Comparison of ENCODE assay signal across 8 mouse cellular contexts in genomic region chr7:4684632-4685417, GRCm38 (mm10). TPM values are rescaled to one million over a fixed set of nuclear protein-coding genes. Genes with fewer than 3 reads are reported as not detected.
DNase-seq lines count a peak whose midpoint lies in the region; ATAC-seq lines count a peak whose summit lies in the region.

Gene Hspbp1, minus strand, starts transcription at chr7:4685068.

- peak within 1 kb of the TSS; percentile 66 for H3K4me3 ChIP-seq in hindbrain, embryonic 12.5 days

- peak; percentile 98 for ATAC-seq in hindbrain, embryonic 12.5 days (ENCODE audit: low FRiP score)

- H3K27ac ChIP-seq in hindbrain, embryonic 12.5 days = peak within 1 kb of the TSS; percentile 75

- no peaks in the 10 kb centered on the region for H3K9me3 ChIP-seq in hindbrain, embryonic 12.5 days (replicated peaks)

- H3K36me3 ChIP-seq in hindbrain, embryonic 12.5 days = peaks cover 21% of the 10 kb centered on the region

- peak; percentile 99 for DNase-seq in NIH3T3 (ENCODE audit: low read depth)
- DNase-seq in cerebellum, postnatal 10 days = peak; percentile 89 to 92
- peak; percentile 88 to 90 for DNase-seq in frontal cortex, postnatal 10 days (ENCODE audit: low spot score in 2 of 2)
- peak; percentile 91 for DNase-seq in layer of hippocampus, postnatal 14 days (ENCODE audit: low spot score in 2 of 2)
- DNase-seq in lung, postnatal 14 days = peak; percentile 93
- DNase-seq in retina, adult 2 months (ENCODE audit: low read depth, low spot score) = peak; percentile 97
- DNase-seq in thymus, postnatal 36 days = peak; percentile 94 to 96

- H3K27me3 ChIP-seq in hindbrain, embryonic 12.5 days = no peaks in the 10 kb centered on the region

- peak within 1 kb of the TSS; percentile 57 for H3K9ac ChIP-seq in hindbrain, embryonic 12.5 days

- H3K4me2 ChIP-seq in hindbrain, embryonic 12.5 days (replicated peaks) = peak within 1 kb of the TSS; percentile 87

- WGBS in hindbrain, embryonic 12.5 days = under 1% methylated on average over 32 of the region's 32 CpGs

- peaks cover 7% of the 10 kb centered on the region for H3K4me1 ChIP-seq in hindbrain, embryonic 12.5 days

RNA-seq across cellular contexts. Expression of gene Hspbp1, which starts in this region (rescaled TPM):
- polyA plus RNA-seq in hindbrain, embryonic 12.5 days (2016; fragmentation: Nextera tagmentation; extraction: Ambion mirVana) = 108 and 110 TPM in 2 replicates
- 10 to 100 TPM; 89.0 to 94.8 TPM for total RNA-seq in layer of hippocampus, postnatal 14 days (2021)

Comparison
In these comparisons a context has a peak if more than half of its experiments do, and no peak if none do; other contexts are left out.
1. Peak in every context shown above with its lines: DNase-seq, ATAC-seq, H3K4me3 ChIP-seq and H3K27ac ChIP-seq.